Mouse (Mus musculus): Measurements from ENCODE around the gene Lrrn1. TPM values are rescaled to one million over a fixed set of nuclear protein-coding genes. Genes with fewer than 3 reads are reported as not detected.

Lrrn1 gene
- polyA plus RNA-seq, 1 experiment: 0.30 TPM

DNA sequence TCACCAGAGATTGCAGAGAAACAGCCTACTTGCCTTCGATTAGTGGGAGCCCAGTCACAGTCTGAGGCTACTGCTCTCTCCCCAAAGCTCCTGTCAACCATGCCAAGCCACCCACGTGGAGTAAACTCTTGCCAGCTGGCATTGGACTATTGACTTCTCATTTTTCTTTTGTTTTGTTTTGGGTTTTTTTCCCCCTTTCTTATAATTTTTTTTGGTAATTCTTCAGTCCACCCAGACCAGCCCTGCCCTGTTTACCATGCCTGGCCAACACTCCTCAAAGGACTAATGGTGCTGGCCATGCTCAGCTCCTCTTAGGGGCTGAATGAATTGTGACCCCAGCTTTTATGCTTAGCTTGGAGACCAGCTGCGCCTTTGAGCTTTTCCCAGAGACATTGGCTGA lies 27.4 kb downstream of the Lrrn1 start:
- Histone ChIP-seq H3K4me3 (ENCODE audit: control insufficient read depth, low read depth, low read length) (no peak overlapping the region), H3K27me3 (ENCODE audit: control insufficient read depth, insufficient read depth, low read length) (no peaks in the 10 kb centered on the region), H3K36me3 (ENCODE audit: control insufficient read depth, insufficient read depth, low read length) (no peaks in the 10 kb centered on the region), H3K27ac (ENCODE audit: control insufficient read depth, insufficient read depth, low read depth, low read length) (no peak overlapping the region), H3K4me1 (ENCODE audit: control insufficient read depth, insufficient read depth, low read length) (no peaks in the 10 kb centered on the region)
- no peak for TF ChIP-seq POLR2A (IDR thresholded peaks at IDR 0.05; ENCODE audit: control insufficient read depth, low read depth, low read length)
- TF ChIP-seq CTCF (IDR thresholded peaks at IDR 0.05; ENCODE audit: control insufficient read depth, insufficient read depth, insufficient replicate concordance, low read depth, low read length): no peak

DNA sequence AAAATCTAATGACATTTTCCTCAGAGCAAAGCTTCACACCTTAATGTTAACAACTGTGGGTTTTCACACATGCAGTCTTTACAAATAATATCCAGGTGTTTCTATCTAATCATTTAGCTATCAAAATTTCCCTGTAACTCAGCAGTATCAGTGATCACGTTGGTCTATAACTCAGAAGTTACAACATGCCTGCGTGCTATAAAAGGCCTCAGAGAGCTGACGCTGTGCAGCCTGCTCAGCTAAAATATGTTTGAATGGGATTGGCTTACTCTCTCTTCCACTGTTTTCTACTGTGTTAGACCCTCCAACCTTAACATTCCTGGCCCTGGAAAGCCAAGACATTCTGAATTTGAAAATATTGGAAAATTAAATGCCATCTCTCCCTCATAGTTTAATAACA lies 28.2 kb downstream of the Lrrn1 start:
- Histone ChIP-seq H3K27me3 (ENCODE audit: control insufficient read depth, insufficient read depth, low read length) (no peaks in the 10 kb centered on the region), H3K27ac (ENCODE audit: control insufficient read depth, insufficient read depth, low read depth, low read length) (no peak overlapping the region), H3K4me1 (ENCODE audit: control insufficient read depth, insufficient read depth, low read length) (no peaks in the 10 kb centered on the region), H3K4me3 (ENCODE audit: control insufficient read depth, low read depth, low read length) (no peak overlapping the region), H3K36me3 (ENCODE audit: control insufficient read depth, insufficient read depth, low read length) (no peaks in the 10 kb centered on the region)
- no peak for TF ChIP-seq POLR2A (IDR thresholded peaks at IDR 0.05; ENCODE audit: control insufficient read depth, low read depth, low read length)
- TF ChIP-seq CTCF (IDR thresholded peaks at IDR 0.05; ENCODE audit: control insufficient read depth, insufficient read depth, insufficient replicate concordance, low read depth, low read length): no peak

DNA sequence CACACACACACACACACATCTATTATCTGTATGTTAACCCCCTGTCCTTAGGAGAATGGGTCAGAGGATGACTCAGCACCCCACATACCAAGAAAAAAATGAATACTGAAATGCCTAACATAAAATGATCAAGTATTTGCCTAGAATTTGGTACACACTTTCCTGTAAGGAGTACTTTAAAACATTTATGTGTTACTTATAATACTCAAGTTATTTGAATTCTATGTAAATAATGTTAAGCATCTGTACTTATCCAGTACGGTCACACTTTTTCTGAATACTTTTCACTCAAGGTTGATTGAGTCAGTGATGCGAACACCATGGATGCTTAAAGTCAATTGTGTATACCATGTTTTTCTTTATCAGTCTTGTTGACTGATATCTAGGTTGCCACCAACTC lies 32.7 kb downstream of the Lrrn1 start:
- H3K4me1 ChIP-seq (ENCODE audit: control insufficient read depth, insufficient read depth, low read length): no peaks in the 10 kb centered on the region
- no peak overlapping the region for H3K27ac ChIP-seq (ENCODE audit: control insufficient read depth, insufficient read depth, low read depth, low read length)
- no peaks in the 10 kb centered on the region for H3K27me3 ChIP-seq (ENCODE audit: control insufficient read depth, insufficient read depth, low read length)
- TF ChIP-seq CTCF (IDR thresholded peaks at IDR 0.05; ENCODE audit: control insufficient read depth, insufficient read depth, insufficient replicate concordance, low read depth, low read length): no peak
- no peak for TF ChIP-seq POLR2A (IDR thresholded peaks at IDR 0.05; ENCODE audit: control insufficient read depth, low read depth, low read length)
- H3K4me3 ChIP-seq (ENCODE audit: control insufficient read depth, low read depth, low read length): no peak overlapping the region
- H3K36me3 ChIP-seq (ENCODE audit: control insufficient read depth, insufficient read depth, low read length): no peaks in the 10 kb centered on the region

DNA sequence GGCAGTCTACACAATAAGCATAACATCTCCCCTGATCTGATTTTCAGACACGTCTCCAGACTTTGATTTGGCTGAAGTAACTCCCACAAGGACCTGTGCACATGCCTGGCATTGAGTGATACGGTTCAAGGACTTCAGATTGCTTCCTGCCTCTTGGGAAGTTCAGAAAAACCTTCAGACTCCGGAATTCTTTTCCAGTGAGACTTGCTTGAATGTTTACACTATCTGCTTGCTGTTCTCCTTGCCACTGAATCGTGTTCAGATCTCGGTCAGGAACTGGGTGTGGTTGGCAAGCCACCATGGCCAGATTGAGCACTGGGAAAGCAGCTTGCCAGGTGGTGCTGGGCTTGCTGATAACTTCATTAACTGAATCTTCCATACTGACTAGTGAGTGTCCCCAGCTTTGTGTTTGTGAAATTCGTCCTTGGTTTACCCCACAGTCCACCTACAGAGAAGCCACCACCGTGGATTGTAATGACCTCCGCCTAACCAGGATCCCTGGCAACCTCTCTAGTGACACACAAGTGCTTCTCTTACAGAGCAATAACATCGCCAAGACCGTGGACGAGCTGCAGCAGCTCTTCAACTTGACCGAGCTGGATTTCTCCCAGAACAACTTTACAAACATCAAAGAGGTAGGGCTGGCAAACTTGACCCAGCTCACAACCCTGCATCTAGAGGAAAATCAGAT lies 37.5 kb downstream of the Lrrn1 start:
- no peak for TF ChIP-seq CTCF (IDR thresholded peaks at IDR 0.05; ENCODE audit: control insufficient read depth, insufficient read depth, insufficient replicate concordance, low read depth, low read length)
- no peak for TF ChIP-seq POLR2A (IDR thresholded peaks at IDR 0.05; ENCODE audit: control insufficient read depth, low read depth, low read length)
- no peak overlapping the region for H3K4me3 ChIP-seq (ENCODE audit: control insufficient read depth, low read depth, low read length)
- H3K36me3 ChIP-seq (ENCODE audit: control insufficient read depth, insufficient read depth, low read length): no peaks in the 10 kb centered on the region
- H3K4me1 ChIP-seq (ENCODE audit: control insufficient read depth, insufficient read depth, low read length): no peaks in the 10 kb centered on the region
- no peak overlapping the region for H3K27ac ChIP-seq (ENCODE audit: control insufficient read depth, insufficient read depth, low read depth, low read length)
- H3K27me3 ChIP-seq (ENCODE audit: control insufficient read depth, insufficient read depth, low read length): no peaks in the 10 kb centered on the region

DNA sequence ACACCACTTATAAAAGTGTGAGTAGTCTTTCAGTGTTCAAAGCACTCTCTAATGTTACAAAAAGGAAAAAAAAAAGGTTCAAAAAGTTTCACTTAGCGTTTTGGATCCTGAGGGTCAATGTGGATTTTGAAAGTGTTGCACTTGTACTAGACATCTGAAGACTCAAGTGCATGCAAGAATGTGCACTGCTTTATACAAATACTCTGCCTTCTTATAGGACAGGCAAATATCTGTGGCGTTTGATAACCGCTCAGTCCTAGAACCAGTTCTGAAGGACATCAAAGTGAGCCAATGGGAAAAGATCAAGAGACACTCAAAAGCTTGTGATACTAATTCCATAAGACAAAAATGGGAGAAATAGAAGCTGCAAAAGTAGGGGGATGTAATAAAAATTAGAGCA lies 45.0 kb downstream of the Lrrn1 start:
- Histone ChIP-seq H3K4me3 (ENCODE audit: control insufficient read depth, low read depth, low read length) (no peak overlapping the region), H3K27ac (ENCODE audit: control insufficient read depth, insufficient read depth, low read depth, low read length) (no peak overlapping the region), H3K36me3 (ENCODE audit: control insufficient read depth, insufficient read depth, low read length) (no peaks in the 10 kb centered on the region), H3K4me1 (ENCODE audit: control insufficient read depth, insufficient read depth, low read length) (no peaks in the 10 kb centered on the region), H3K27me3 (ENCODE audit: control insufficient read depth, insufficient read depth, low read length) (no peaks in the 10 kb centered on the region)
- TF ChIP-seq POLR2A (IDR thresholded peaks at IDR 0.05; ENCODE audit: control insufficient read depth, low read depth, low read length) (no peak), CTCF (IDR thresholded peaks at IDR 0.05; ENCODE audit: control insufficient read depth, insufficient read depth, insufficient replicate concordance, low read depth, low read length) (no peak)

DNA sequence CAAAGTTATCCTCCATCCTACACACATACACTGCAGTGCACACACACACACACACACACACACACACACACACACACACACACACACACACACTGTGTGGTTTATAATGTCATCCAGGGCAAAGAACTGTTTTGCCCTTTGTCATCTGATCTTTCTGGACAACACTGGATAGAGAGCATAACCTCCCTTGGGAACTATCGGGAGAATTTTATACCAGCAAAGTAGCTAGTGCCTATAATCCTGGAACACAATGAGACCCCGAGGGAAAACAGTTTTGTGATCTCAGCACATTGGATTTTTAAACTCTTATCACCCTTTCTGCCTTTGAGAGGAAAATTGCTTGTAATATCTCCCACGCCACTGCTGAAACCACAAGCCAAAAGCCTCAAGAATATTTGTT lies 45.8 kb downstream of the Lrrn1 start:
- H3K4me3 ChIP-seq (ENCODE audit: control insufficient read depth, low read depth, low read length): no peak overlapping the region
- H3K27ac ChIP-seq (ENCODE audit: control insufficient read depth, insufficient read depth, low read depth, low read length): no peak overlapping the region
- no peaks in the 10 kb centered on the region for H3K4me1 ChIP-seq (ENCODE audit: control insufficient read depth, insufficient read depth, low read length)
- no peaks in the 10 kb centered on the region for H3K36me3 ChIP-seq (ENCODE audit: control insufficient read depth, insufficient read depth, low read length)
- no peak for TF ChIP-seq POLR2A (IDR thresholded peaks at IDR 0.05; ENCODE audit: control insufficient read depth, low read depth, low read length)
- H3K27me3 ChIP-seq (ENCODE audit: control insufficient read depth, insufficient read depth, low read length): no peaks in the 10 kb centered on the region

DNA sequence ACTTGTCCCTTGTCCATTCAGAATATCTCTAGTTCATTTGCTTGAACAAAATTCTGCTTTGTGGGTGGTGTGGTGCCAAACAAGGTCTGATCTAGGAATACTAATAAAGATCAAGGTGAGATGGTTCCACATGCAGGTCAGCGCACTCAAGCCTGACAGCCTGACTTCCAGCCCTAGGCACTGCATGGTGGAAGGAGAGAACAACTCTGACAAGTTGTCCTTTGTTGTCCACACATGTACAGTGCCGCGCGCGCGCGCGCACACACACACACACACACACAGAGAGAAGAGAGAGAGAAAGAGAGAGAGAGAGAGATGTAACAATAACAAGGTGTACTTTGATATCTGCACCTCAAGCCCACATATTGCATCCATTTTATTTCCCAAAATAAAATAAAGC lies 47.7 kb downstream of the Lrrn1 start:
- Histone ChIP-seq H3K4me1 (ENCODE audit: control insufficient read depth, insufficient read depth, low read length) (no peaks in the 10 kb centered on the region), H3K36me3 (ENCODE audit: control insufficient read depth, insufficient read depth, low read length) (no peaks in the 10 kb centered on the region), H3K27me3 (ENCODE audit: control insufficient read depth, insufficient read depth, low read length) (no peaks in the 10 kb centered on the region), H3K4me3 (ENCODE audit: control insufficient read depth, low read depth, low read length) (no peak overlapping the region), H3K27ac (ENCODE audit: control insufficient read depth, insufficient read depth, low read depth, low read length) (no peak overlapping the region)
- TF ChIP-seq CTCF (IDR thresholded peaks at IDR 0.05; ENCODE audit: control insufficient read depth, insufficient read depth, insufficient replicate concordance, low read depth, low read length) (no peak), POLR2A (IDR thresholded peaks at IDR 0.05; ENCODE audit: control insufficient read depth, low read depth, low read length) (no peak)
